Mouse (Mus musculus) embryonic facial prominence, embryonic 11.5 days (tissue): ENCODE measurements around the gene Ccdc141. TPM values are rescaled to one million over a fixed set of nuclear protein-coding genes. Genes with fewer than 3 reads are reported as not detected.
"Not testable (repeated sequence)": the region's sequence is repeated elsewhere in the genome, so short reads cannot be mapped to it uniquely, and the experiment has no call there.

Experiments used
- ATAC-seq: fragments of 200-750 bp; cut with Nextera tagmentation; replicated peaks from 2 replicates; pipeline ENCODE4 v1.8.0; 2017; ENCODE audit warnings: low read depth; ENCODE audit not compliant: insufficient number of reproducible peaks, low FRiP score, low TSS enrichment
- DNase-seq: peaks from one replicate; pipeline ENCODE4 v3.0.0-alpha.2; 2015; ENCODE audit warnings: low spot score
- H3K27ac ChIP-seq: fragments of 300-500 bp; sonication (generic); replicated peaks from 2 replicates; pipeline ENCODE4 v1.5.1; 2014; ENCODE audit warnings: mild to moderate bottlenecking, low read depth, low read length, control low read depth
- H3K27me3 ChIP-seq: fragments of 300-500 bp; sonication (generic); 2 replicates; pipeline ENCODE4 v1.6.1; 2014; ENCODE audit warnings: mild to moderate bottlenecking, low read length, moderate library complexity, mixed read lengths; ENCODE audit not compliant: control insufficient read depth, insufficient read depth
- H3K36me3 ChIP-seq: fragments of 300-500 bp; sonication (generic); replicated peaks from 2 replicates; pipeline ENCODE4 v1.6.1; 2014; ENCODE audit warnings: low read depth, mild to moderate bottlenecking, low read length, moderate library complexity, mixed read lengths; ENCODE audit not compliant: control insufficient read depth, insufficient read depth
- H3K4me1 ChIP-seq: fragments of 300-500 bp; sonication (generic); 2 replicates; pipeline ENCODE4 v1.6.1; 2014; ENCODE audit warnings: low read length, mixed read lengths; ENCODE audit not compliant: control insufficient read depth, insufficient read depth
- H3K4me2 ChIP-seq: fragments of 300-500 bp; sonication (generic); 2 replicates; pipeline ENCODE4 v1.6.1; 2014; ENCODE audit warnings: low read depth, mild to moderate bottlenecking, control low read depth, low read length, moderate library complexity
- H3K4me3 ChIP-seq: fragments of 300-500 bp; sonication (generic); 2 replicates; pipeline ENCODE4 v1.5.1; 2014; ENCODE audit warnings: low read depth, low read length, control low read depth
- H3K9ac ChIP-seq: fragments of 300-500 bp; sonication (generic); replicated peaks from 2 replicates; pipeline ENCODE4 v1.6.1; 2014; ENCODE audit warnings: mild to moderate bottlenecking, control low read depth, low read length
- H3K9me3 ChIP-seq: fragments of 300-500 bp; sonication (generic); replicated peaks from 2 replicates; pipeline ENCODE4 v1.6.1; 2016; ENCODE audit warnings: mild to moderate bottlenecking, low read length, inconsistent platforms, mixed read lengths; ENCODE audit not compliant: control insufficient read depth
- WGBS: fragments of 180-500 bp; shearing (Covaris S2); extraction: QIAGEN DNeasy Blood & Tissue Kit; methylation state at CpG from one replicate; pipeline ENCODE4 v1.1.7; 2014; 5-methylcytosine and 5-hydroxymethylcytosine counted together
- polyA plus RNA-seq: library from polyadenylated mRNA; unstranded; fragments of >200 nt; fragmentation: Nextera tagmentation; extraction: Ambion mirVana; gene quantifications from 2 replicates; pipeline ENCODE4 v1.2.1, GENCODE M21; 2014

Ccdc141 gene
- polyA plus RNA-seq, 1 experiment from 2014 or later: 5.6 TPM

DNA sequence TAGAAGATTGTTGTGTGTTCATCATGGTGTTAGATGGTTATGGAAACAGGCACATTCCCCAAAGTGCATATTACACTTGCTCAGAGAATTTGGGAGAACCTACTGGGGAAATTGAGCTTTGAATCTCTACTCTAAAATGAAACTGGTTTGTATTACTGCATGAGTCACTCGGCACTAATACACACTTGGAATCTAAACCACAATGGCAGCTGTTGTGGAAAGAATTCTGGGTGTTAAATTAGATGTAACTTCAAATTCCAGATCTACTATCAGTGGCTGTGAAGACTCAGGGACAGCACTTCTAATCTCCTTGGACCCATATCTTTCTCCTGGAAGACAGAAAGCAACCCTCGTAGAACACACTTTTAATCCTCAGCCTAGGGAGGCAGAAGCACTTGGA, 149.8 kb downstream of the Ccdc141 start:
- Histone ChIP-seq H3K4me2 (no peak overlapping the region), H3K27me3 (no peaks in the 10 kb centered on the region), H3K4me3 (no peak overlapping the region), H3K36me3 (no peaks in the 10 kb centered on the region), H3K4me1 (no peaks in the 10 kb centered on the region), H3K27ac (no peak overlapping the region), H3K9me3 (no peaks in the 10 kb centered on the region), H3K9ac (no peak overlapping the region)
- 83% methylated on average over 2 of the region's 2 CpGs for WGBS
- ATAC-seq (no peak), DNase-seq (no peak)

DNA sequence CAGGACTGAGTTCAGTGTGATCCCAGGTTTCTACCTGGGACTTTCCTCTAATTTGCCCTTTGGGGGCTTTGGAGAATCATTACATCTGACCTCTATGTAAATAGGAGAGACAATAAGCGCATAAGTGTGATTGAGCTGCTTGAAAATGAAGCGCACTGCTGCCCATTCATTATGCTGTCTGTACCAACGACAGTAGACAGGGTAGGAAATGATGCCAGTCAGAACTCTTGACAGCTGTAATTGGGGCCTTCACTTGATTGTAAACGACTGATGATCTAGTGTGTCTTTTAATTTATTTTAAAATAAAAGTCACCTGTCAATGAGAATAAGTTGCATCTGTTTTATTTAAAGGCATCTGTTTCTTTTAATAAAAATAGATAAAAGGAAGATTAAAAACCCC, 152.7 kb downstream of the Ccdc141 start:
- no peaks in the 10 kb centered on the region for H3K9me3 ChIP-seq
- 61% methylated on average over 4 of the region's 4 CpGs for WGBS
- H3K4me1 ChIP-seq: no peaks in the 10 kb centered on the region
- H3K27me3 ChIP-seq: no peaks in the 10 kb centered on the region
- H3K36me3 ChIP-seq: no peaks in the 10 kb centered on the region
- H3K4me3 ChIP-seq: no peak overlapping the region
- no peak overlapping the region for H3K27ac ChIP-seq
- no peak overlapping the region for H3K4me2 ChIP-seq
- DNase-seq: no peak
- ATAC-seq: no peak
- H3K9ac ChIP-seq: no peak overlapping the region

DNA sequence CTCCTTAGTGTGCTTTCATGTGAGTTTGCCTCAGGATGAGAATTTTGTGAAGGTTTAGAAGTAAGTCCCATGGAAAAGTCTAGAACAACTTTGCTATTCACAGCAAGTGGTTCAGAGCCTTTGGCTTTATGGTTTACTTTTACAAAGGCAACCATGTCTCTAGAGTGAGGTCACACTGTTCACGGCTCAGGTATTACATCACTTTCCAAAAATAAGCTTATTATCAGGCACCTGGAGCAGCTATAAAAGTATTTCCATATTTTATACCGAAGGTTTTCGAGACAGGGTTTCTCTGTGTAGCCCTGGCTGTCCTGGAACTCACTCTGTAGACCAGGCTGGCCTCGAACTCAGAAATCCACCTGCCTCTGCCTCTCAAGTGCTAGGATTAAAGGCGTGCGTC, 157.0 kb downstream of the Ccdc141 start:
- ATAC-seq, H3K27ac ChIP-seq, H3K36me3 ChIP-seq, H3K9ac ChIP-seq, H3K4me3 ChIP-seq, H3K27me3 ChIP-seq, H3K4me2 ChIP-seq, H3K4me1 ChIP-seq, H3K9me3 ChIP-seq, DNase-seq: not testable (repeated sequence)
- 90% methylated on average over 6 of the region's 6 CpGs for WGBS

DNA sequence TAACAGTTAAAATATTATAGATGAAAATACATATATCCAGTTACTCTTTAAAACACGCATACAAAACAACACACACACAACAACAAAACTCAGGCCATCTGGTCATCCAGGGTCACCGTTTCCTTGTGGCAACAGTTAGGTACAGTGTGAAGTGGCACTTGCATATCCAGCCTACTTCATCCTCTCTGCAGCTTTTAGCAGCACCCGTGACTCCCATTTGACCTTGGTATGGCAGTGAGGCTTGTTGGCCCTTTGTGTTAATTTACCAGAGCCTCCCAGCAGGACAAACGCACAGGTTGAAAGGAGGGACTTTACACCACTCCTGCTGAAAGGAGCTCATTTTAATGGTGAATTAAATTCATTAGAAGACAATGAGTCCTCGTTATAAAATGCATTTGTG, 158.5 kb downstream of the Ccdc141 start:
- no peak for ATAC-seq
- no peak overlapping the region for H3K4me2 ChIP-seq
- no peak for DNase-seq
- no peak overlapping the region for H3K27ac ChIP-seq
- 67% methylated on average over 5 of the region's 5 CpGs for WGBS
- no peaks in the 10 kb centered on the region for H3K9me3 ChIP-seq
- H3K4me3 ChIP-seq: no peak overlapping the region
- H3K9ac ChIP-seq: no peak overlapping the region
- H3K4me1 ChIP-seq: no peaks in the 10 kb centered on the region
- H3K27me3 ChIP-seq: no peaks in the 10 kb centered on the region
- no peaks in the 10 kb centered on the region for H3K36me3 ChIP-seq

DNA sequence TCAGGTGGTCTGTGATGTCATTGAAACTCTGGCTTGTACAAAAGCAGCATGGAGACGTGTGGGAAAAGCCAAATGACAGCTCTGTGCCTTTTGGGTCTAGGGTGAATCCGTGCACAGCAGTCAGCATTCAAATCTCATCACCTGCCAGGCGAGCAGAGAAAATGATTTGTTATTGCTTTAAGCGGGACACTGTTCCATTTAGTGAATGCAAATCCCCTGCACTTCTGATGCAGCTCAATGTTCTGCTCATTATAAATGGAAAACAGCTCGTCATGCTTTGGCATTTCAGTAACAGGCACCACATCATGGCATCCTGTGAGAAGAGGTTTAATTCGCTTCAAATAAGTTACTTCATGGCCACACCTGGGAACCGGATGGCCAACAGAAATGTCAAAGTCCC, 163.4 kb downstream of the Ccdc141 start:
- 85% methylated on average over 7 of the region's 7 CpGs for WGBS
- no peak for DNase-seq
- ATAC-seq: no peak

DNA sequence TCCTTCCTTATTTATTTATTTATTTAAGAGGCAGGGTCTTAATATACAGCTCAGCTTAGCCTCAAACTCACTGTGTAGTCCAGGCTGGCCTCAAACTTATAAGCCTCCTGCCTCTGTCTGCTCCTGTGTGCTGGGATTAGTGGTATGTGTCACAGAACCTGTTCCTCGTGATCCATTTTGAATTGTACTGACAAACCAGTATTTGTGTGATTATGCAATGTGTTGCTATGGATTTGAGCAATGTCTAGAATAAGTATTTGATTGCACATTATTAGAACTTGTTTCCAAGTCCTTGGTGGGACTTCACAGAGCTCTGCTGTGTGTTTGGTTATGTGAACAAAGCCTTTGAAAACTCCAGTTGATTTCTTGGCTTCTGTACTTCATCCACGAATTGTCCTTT, 167.3 kb downstream of the Ccdc141 start:
- H3K4me1 ChIP-seq: no peaks in the 10 kb centered on the region
- ATAC-seq (no peak), DNase-seq (no peak)
- no peak overlapping the region for H3K4me2 ChIP-seq
- no peaks in the 10 kb centered on the region for H3K36me3 ChIP-seq
- WGBS: 74% methylated on average over 2 of the region's 2 CpGs
- no peak overlapping the region for H3K9ac ChIP-seq
- no peak overlapping the region for H3K27ac ChIP-seq
- no peaks in the 10 kb centered on the region for H3K9me3 ChIP-seq
- H3K27me3 ChIP-seq: no peaks in the 10 kb centered on the region
- no peak overlapping the region for H3K4me3 ChIP-seq

More for the DNA sequence above, 163.4 kb downstream of the Ccdc141 start:
- no peak overlapping the region for H3K27ac ChIP-seq
- H3K36me3 ChIP-seq: no peaks in the 10 kb centered on the region
- no peaks in the 10 kb centered on the region for H3K4me1 ChIP-seq
- no peak overlapping the region for H3K4me2 ChIP-seq
- no peaks in the 10 kb centered on the region for H3K9me3 ChIP-seq
- H3K27me3 ChIP-seq: no peaks in the 10 kb centered on the region
- H3K4me3 ChIP-seq: no peak overlapping the region
- H3K9ac ChIP-seq: no peak overlapping the region

DNA sequence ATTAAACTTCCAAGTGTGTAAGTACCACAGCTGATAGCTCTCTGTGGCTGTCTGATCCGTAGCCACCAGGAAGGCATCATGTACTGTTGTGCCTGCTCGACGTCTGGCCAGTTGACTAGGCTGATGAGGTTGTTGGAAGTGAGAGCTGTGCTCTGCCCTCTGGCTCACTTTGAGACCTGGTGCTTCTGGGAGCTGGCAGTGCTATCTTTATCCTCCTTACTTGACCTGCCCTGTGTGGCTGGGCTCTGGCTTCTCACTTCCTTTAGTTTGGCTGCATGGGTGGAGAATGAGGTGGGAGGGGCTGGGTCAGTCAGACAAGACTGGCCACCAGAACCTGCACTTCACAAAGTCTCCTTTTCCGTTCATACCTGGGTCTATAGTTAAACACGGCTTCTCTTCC, 172.1 kb downstream of the Ccdc141 start:
- 66% methylated on average over 5 of the region's 5 CpGs for WGBS
- Histone ChIP-seq H3K4me1 (no peaks in the 10 kb centered on the region), H3K27ac (no peak overlapping the region), H3K9ac (no peak overlapping the region), H3K4me3 (no peak overlapping the region), H3K27me3 (no peaks in the 10 kb centered on the region), H3K9me3 (no peaks in the 10 kb centered on the region), H3K4me2 (no peak overlapping the region), H3K36me3 (no peaks in the 10 kb centered on the region)
- no peak for ATAC-seq
- DNase-seq: no peak

DNA sequence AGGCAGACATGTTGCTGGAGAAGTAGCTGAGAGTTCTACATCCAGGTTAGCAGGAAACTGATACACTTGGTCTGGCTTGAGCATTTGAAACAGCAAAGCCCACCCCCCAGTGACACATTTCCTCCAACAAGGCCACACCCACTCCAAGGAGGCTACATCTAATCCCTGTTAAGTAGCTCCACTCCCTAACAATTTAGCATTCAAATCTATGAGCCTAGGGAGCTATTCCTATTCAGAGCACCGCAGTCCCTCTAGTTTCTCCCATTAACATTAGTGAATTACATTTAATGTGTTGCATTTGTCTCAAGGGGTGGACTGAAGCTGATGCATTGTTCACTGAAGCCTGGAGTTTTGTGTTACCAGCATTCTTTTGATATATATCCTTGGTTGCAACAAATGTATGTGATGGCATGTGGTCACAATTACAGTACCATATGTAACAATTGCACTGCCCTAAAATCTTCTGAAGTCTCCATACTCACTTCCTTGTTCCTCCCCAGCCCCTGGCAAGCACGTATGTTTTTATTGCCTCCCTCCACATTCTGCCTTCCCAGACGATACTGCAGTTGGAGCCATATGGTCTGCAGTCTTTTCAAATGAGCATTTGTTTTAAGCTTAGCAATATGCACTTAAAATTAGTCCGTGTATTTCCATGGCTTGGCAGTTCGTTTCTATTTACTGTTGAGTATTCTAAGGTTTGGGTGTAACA, 177.8 kb downstream of the Ccdc141 start:
- Histone ChIP-seq H3K27me3 (no peaks in the 10 kb centered on the region), H3K27ac (no peak overlapping the region), H3K4me2 (no peak overlapping the region), H3K36me3 (no peaks in the 10 kb centered on the region), H3K9me3 (no peaks in the 10 kb centered on the region), H3K9ac (no peak overlapping the region), H3K4me3 (no peak overlapping the region), H3K4me1 (no peaks in the 10 kb centered on the region)
- peak; percentile 6 for DNase-seq
- 63% methylated on average over 5 of the region's 5 CpGs for WGBS
- no peak for ATAC-seq
